Mouse (Mus musculus): Measurements from ENCODE around the gene Fam155a. TPM values are rescaled to one million over a fixed set of nuclear protein-coding genes. Genes with fewer than 3 reads are reported as not detected.
A peak's percentile ranks its signal among the peaks of the same experiment; 100 is the strongest.

Gene Fam155a
- polyA plus RNA-seq, 1 experiment from 2014 or later: 0.60 TPM

DNA sequence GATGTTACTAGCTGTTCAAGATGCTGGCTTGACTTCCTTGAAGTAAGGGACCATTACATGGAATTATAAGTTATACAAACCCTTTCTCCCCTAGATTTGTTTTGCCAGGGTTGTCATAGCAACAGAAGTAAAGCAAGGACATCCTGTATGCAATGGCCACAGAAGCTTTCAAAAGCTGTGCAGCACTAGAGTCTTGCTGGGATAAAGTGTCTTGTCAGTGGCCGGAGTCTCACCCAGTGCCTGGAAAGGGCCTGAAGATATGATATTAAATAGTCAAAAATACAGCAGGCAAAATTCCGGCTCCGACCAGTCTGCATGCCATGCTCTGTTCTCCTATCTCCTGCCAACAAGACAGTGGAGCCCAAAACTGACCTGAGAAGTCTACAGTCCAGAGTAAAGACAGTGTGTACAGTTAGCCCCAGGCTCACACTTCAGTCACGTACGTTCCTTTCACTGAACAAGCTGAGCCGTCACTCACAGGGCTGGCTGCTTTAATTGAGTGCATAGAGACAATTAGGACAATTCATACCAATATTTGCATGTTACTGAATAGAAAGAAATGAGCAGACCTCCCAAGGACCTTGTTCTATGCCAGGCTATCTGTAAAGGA is 467.3 kb downstream of the Fam155a start:
- Histone ChIP-seq H3K36me3 (no peaks in the 10 kb centered on the region), H3K9me3 (replicated peaks) (no peaks in the 10 kb centered on the region), H3K9ac (no peak overlapping the region), H3K4me2 (no peak overlapping the region), H3K27ac (no peak overlapping the region), H3K4me3 (replicated peaks) (no peak overlapping the region), H3K27me3 (no peaks in the 10 kb centered on the region), H3K4me1 (no peaks in the 10 kb centered on the region)
- 81% methylated on average over 6 of the region's 6 CpGs for WGBS
- no peak for ATAC-seq (replicated peaks; ENCODE audit: low FRiP score)

DNA sequence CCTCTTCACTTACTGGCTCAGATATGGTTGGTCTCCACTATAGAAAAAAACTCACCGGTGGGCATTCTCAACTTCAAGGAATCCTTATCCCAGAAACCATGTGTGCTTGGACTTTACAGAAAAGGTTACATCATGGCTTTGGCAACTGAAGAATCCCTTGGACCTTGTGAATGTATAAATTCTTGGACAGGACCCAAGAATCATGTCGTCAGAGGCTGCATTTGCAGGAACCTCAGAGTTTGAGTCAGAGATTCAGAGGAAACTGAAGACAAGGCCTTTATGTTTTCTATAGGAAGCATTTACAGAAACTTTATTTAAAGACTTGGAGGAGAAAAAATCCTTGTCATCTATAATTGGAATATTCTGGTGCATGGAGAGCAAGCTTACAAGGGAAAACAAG is 475.9 kb downstream of the Fam155a start:
- Histone ChIP-seq H3K9me3 (replicated peaks) (no peaks in the 10 kb centered on the region), H3K4me1 (no peaks in the 10 kb centered on the region), H3K27me3 (no peaks in the 10 kb centered on the region), H3K4me3 (replicated peaks) (no peak overlapping the region), H3K4me2 (no peak overlapping the region), H3K36me3 (no peaks in the 10 kb centered on the region), H3K9ac (no peak overlapping the region), H3K27ac (no peak overlapping the region)
- ATAC-seq (replicated peaks; ENCODE audit: low FRiP score): no peak
- WGBS: 80% methylated on average over 2 of the region's 2 CpGs

DNA sequence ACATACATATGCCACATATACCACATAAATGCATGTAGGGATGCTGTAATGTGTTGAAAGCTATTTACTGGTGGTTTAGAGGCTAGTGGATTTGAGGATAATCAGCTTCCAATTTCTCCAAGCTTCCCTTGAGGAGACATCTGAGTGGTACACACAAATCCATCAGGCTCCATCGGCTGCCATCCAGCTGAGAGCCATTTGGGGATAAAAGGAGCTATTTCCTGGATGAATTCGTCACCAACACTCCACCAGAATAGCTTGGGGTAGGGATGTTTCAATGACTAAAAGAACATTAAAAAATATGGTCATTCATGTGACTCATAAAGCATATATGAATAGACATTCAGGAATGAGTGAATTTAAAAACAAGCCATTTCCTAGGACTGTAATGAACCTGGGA is 478.4 kb downstream of the Fam155a start:
- no peaks in the 10 kb centered on the region for H3K27me3 ChIP-seq
- no peak overlapping the region for H3K9ac ChIP-seq
- H3K4me1 ChIP-seq: peaks cover 9% of the 10 kb centered on the region; the same call in 1 of the 2 replicates
- no peaks in the 10 kb centered on the region for H3K9me3 ChIP-seq (replicated peaks)
- WGBS: 79% methylated on average over 2 of the region's 2 CpGs
- H3K27ac ChIP-seq: no peak overlapping the region
- H3K4me2 ChIP-seq: no peak overlapping the region
- ATAC-seq (replicated peaks; ENCODE audit: low FRiP score): no peak
- H3K4me3 ChIP-seq (replicated peaks): no peak overlapping the region
- no peaks in the 10 kb centered on the region for H3K36me3 ChIP-seq

DNA sequence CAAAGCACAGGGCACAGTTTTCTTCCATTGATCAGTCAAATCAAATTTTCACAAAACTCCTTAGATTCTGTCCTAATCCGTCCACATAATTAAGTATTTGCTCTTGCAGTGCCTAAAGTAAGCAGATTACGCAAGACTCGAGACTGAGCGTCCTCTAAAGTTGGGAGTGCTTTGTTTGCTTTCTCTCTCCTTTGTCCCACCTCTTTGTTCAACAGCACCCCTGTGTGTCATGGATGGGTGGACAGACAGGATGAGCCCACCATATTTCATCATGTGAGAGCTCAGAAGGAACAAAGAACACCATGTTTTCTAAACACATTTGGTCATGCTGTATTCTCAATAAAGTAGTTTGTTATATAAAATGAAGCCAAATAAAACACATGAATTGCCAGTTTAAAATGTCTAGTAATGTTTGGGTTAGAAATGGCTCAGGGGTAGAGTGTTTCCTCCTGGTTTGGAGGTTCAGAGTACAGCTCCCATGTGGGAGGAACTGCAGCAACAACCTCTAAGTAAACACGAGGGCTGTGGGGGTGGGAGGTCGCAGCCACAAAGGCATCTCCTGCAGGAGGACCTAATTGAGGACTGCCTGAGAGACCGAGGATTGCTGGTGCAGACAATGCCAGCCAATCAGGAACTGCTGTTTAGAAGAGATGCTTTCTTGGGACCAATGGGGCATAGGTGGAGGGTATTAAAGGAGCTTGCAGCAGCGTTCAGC is 482.8 kb downstream of the Fam155a start:
- Histone ChIP-seq H3K4me1 (peaks cover 16% of the 10 kb centered on the region; the same call in 1 of the 2 replicates), H3K9ac (no peak overlapping the region), H3K27ac (no peak overlapping the region), H3K4me2 (no peak overlapping the region), H3K9me3 (replicated peaks) (no peaks in the 10 kb centered on the region), H3K36me3 (no peaks in the 10 kb centered on the region), H3K4me3 (replicated peaks) (no peak overlapping the region), H3K27me3 (no peaks in the 10 kb centered on the region)
- 20% methylated on average over 8 of the region's 8 CpGs for WGBS
- peak; percentile 69 for ATAC-seq (replicated peaks; ENCODE audit: low FRiP score)

DNA sequence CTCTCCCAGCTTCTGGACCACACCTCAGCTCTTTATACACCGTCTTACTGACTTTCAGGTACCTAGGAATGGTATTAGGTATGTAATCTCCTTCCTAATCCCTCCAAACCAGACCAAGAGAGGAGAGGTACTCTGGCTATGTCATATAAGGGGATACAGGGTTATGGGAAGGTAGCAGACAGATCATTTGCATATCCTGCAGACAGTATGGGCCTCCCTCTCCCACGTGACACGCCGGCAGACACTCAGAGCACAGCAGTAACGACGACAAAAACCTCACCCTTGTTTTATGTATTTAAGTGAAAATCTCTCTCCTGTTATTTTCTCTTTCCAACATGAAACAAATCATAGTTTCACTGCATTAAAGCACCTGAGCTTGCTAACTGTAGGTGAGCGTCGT is 496.8 kb downstream of the Fam155a start:
- H3K4me1 ChIP-seq: no peaks in the 10 kb centered on the region
- H3K27ac ChIP-seq: no peak overlapping the region
- no peaks in the 10 kb centered on the region for H3K36me3 ChIP-seq
- no peak for ATAC-seq (replicated peaks; ENCODE audit: low FRiP score)
- H3K27me3 ChIP-seq: no peaks in the 10 kb centered on the region
- WGBS: 78% methylated on average over 8 of the region's 8 CpGs
- no peak overlapping the region for H3K9ac ChIP-seq
- no peak overlapping the region for H3K4me2 ChIP-seq
- no peak overlapping the region for H3K4me3 ChIP-seq (replicated peaks)
- H3K9me3 ChIP-seq (replicated peaks): no peaks in the 10 kb centered on the region

DNA sequence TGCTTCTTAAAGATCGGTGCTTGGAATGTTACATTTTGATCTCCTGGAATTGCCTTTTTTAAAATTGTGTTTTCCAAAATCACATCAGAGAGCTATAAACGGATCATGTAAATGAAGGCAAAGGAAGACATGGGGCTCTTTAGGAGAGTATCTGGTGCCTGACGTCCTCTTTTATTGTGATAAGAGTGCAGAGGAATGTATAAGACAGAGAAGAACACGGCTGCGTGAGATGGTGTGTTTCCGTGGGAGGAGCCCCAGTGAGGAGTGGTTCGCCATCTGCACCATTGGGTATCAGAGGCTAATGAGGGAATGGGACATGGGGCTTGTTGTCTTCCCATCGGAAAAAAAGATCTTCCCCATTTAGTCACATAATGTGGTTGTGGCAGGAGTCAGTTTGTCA is 506.6 kb downstream of the Fam155a start:
- no peak for ATAC-seq (replicated peaks; ENCODE audit: low FRiP score)
- no peaks in the 10 kb centered on the region for H3K27me3 ChIP-seq
- no peaks in the 10 kb centered on the region for H3K9me3 ChIP-seq (replicated peaks)
- H3K4me1 ChIP-seq: peaks cover 8% of the 10 kb centered on the region; the same call in 1 of the 2 replicates
- H3K4me3 ChIP-seq (replicated peaks): no peak overlapping the region
- no peak overlapping the region for H3K9ac ChIP-seq
- no peaks in the 10 kb centered on the region for H3K36me3 ChIP-seq
- 70% methylated on average over 8 of the region's 8 CpGs for WGBS
- H3K27ac ChIP-seq: no peak overlapping the region
- no peak overlapping the region for H3K4me2 ChIP-seq

DNA sequence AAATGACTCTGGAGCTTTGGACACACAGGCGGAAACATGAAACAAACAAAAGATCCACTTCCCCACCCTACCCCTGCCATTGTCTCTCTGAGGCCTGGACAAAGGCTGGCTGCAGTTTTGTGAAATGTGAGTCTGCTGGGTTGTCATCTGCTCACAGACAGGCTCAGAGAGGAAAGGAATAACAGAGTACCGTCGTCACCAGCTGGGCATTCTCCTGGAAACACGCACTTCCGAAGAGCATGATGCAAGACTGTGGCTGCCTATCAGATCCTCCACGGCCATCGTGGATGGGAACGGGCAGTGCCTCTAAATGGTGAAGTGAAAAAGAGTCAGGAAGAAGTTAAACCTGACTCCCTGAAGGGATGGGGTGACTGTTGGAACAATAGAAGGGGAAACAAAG is 509.4 kb downstream of the Fam155a start:
- H3K4me3 ChIP-seq (replicated peaks): no peak overlapping the region
- no peak overlapping the region for H3K9ac ChIP-seq
- no peak overlapping the region for H3K27ac ChIP-seq
- H3K9me3 ChIP-seq (replicated peaks): no peaks in the 10 kb centered on the region
- no peaks in the 10 kb centered on the region for H3K36me3 ChIP-seq
- no peaks in the 10 kb centered on the region for H3K27me3 ChIP-seq
- H3K4me1 ChIP-seq: peaks cover 5% of the 10 kb centered on the region; the same call in 1 of the 2 replicates
- no peak overlapping the region for H3K4me2 ChIP-seq
- no peak for ATAC-seq (replicated peaks; ENCODE audit: low FRiP score)
- 52% methylated on average over 8 of the region's 8 CpGs for WGBS

DNA sequence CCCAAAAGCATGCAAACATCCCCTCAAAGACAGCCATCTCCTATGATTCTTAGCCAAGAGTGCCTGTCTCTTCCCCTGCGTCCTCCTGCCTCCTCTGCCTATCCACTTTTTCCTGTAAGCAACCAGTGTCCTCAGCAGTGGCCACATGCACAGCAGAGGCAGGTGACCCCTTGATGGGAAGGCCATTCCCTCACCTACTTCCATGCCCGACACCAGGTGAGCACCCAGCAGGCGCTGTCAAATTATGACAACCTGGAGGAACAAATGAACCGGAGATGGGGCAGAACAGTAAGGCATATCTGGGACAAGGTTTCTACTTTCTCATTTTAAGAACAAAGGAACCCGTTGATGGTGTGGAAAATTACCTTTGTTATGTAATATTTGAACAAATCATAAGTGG is 515.6 kb downstream of the Fam155a start:
- Histone ChIP-seq H3K9me3 (replicated peaks) (no peaks in the 10 kb centered on the region), H3K9ac (no peak overlapping the region), H3K4me2 (no peak overlapping the region), H3K4me3 (replicated peaks) (no peak overlapping the region), H3K36me3 (no peaks in the 10 kb centered on the region), H3K4me1 (no peaks in the 10 kb centered on the region), H3K27me3 (no peaks in the 10 kb centered on the region), H3K27ac (no peak overlapping the region)
- 92% methylated on average over 5 of the region's 5 CpGs for WGBS
- no peak for ATAC-seq (replicated peaks; ENCODE audit: low FRiP score)

DNA sequence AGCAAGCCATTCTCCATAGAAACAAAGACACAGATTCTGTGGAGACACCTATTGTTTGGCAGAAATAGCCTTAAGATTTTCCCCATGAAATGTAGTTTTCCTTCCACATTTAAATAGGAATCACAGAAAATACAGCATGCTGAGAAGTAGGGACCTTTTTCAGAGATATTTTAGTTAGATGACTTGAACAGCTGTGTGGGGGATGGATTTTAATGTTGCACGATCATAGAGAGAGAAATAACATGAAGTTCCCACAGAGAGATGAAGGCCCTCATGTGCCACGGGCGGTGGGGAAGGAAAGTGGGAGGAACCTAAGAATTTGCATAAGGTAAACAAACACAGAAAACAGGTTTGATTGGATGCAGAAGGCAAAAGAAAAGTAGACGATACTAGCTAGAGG is 518.0 kb downstream of the Fam155a start:
- Histone ChIP-seq H3K9ac (no peak overlapping the region), H3K36me3 (no peaks in the 10 kb centered on the region), H3K27me3 (no peaks in the 10 kb centered on the region), H3K4me1 (no peaks in the 10 kb centered on the region), H3K4me2 (no peak overlapping the region), H3K4me3 (replicated peaks) (no peak overlapping the region), H3K27ac (no peak overlapping the region), H3K9me3 (replicated peaks) (no peaks in the 10 kb centered on the region)
- 74% methylated on average over 4 of the region's 4 CpGs for WGBS
- no peak for ATAC-seq (replicated peaks; ENCODE audit: low FRiP score)

DNA sequence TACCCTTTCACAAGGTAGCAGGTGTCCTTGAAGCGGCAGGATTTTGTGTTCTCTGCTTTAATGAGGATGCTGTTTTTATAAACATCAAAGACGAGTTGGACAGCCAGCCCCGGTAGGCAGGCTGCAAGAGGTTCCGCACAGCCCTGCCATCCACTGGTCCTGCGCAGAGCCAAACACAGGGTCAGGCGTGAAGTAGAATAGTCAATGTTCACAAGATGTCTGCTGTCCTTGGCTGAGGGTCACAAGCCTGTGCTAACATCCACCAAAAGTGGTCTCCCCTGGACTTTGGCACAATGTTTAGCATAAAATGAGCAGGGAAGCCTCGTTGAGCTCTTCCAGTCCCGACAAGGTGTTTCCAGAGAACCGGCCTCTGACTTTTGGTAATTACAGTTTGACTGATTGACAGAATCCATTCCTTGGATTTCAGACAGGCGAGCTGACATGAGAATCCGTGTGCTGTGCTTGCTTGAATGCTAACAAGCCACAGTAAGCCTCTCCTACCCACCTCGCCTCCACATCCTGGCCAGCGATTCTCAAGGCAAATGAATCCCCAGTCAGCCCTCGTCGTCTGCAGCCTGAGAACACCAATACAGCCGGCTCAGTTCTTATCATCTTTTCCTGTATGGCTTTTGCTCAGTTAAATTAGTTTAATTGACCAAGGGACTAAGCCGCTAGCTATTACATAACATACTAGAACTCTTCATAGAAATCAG is 522.7 kb downstream of the Fam155a start:
- ATAC-seq (replicated peaks; ENCODE audit: low FRiP score): no peak
- H3K36me3 ChIP-seq: no peaks in the 10 kb centered on the region
- no peak overlapping the region for H3K4me2 ChIP-seq
- 75% methylated on average over 17 of the region's 17 CpGs for WGBS
- no peaks in the 10 kb centered on the region for H3K27me3 ChIP-seq
- H3K27ac ChIP-seq: no peak overlapping the region
- H3K4me3 ChIP-seq (replicated peaks): no peak overlapping the region
- no peaks in the 10 kb centered on the region for H3K9me3 ChIP-seq (replicated peaks)
- no peak overlapping the region for H3K9ac ChIP-seq
- no peaks in the 10 kb centered on the region for H3K4me1 ChIP-seq

DNA sequence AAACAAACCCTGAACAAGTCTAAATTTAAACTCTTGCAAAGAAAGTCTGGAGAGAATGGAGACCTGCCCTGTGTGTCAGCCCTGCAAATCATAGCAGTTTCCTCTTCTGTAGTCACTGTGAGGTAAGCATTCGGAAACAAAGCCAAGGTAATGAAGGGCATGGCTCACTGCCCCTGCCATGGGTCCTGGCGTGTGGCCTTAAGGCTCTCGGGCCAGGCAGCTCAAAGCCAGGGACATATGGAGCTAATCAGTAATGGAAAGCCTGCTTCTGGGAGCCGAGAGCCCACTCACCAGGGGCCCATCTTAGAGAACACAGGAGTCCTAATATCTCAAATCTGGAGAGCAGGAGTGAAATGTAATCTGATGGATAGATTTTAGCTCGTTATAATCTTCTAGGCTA is 525.0 kb downstream of the Fam155a start:
- Histone ChIP-seq H3K9me3 (replicated peaks) (no peaks in the 10 kb centered on the region), H3K4me3 (replicated peaks) (no peak overlapping the region), H3K4me1 (no peaks in the 10 kb centered on the region), H3K36me3 (no peaks in the 10 kb centered on the region), H3K9ac (no peak overlapping the region), H3K4me2 (no peak overlapping the region), H3K27ac (no peak overlapping the region), H3K27me3 (no peaks in the 10 kb centered on the region)
- peak; percentile 81 for ATAC-seq (replicated peaks; ENCODE audit: low FRiP score)
- 35% methylated on average over 5 of the region's 5 CpGs for WGBS

DNA sequence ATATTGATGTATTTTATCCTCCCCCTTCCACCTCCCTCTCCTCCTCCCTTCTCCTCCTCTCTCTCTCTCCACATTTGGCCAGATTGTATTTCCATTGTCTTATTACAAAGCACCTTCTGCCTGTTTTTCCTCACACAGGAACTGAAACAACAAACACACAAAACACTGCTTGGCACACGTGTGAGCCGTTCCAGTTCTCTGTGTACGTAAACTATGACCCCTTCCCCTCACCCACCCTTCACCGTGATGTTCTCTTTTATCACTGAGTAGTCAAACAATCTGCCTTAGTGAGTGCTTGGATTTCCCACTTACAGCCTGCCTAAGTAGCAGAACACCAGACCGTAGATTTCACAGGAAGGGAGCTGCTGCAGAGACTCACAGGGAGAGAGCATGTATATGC is 530.0 kb downstream of the Fam155a start:
- Histone ChIP-seq H3K4me1 (no peaks in the 10 kb centered on the region), H3K27me3 (no peaks in the 10 kb centered on the region), H3K9me3 (replicated peaks) (no peaks in the 10 kb centered on the region), H3K4me3 (replicated peaks) (no peak overlapping the region), H3K9ac (no peak overlapping the region), H3K27ac (no peak overlapping the region), H3K36me3 (no peaks in the 10 kb centered on the region), H3K4me2 (no peak overlapping the region)
- 16% methylated on average over 5 of the region's 5 CpGs for WGBS
- ATAC-seq (replicated peaks; ENCODE audit: low FRiP score): peak; percentile 40

Data from kidney, embryonic 15.5 days (tissue).